ENCODE assay signal across 15 mouse cellular contexts in genomic region chr6:39348946-39349345, GRCm38 (mm10). TPM values are rescaled to one million over a fixed set of nuclear protein-coding genes. Genes with fewer than 3 reads are reported as not detected.
DNase-seq lines count a peak whose midpoint lies in the region; ATAC-seq and TF ChIP-seq lines count a peak whose summit lies in the region.
"Had no signal": no experiment of that assay in that cellular context is flagged by ENCODE, and none has a peak within 500 bp of the region (broad histone marks: within the 10 kb centered on the region; RNA-seq: fewer than 3 reads in every experiment).

No protein-coding gene starts in this region.

- H3K36me3 ChIP-seq in hindbrain, embryonic 11.5 days (ENCODE audit: control insufficient read depth, insufficient read depth, low read length), result peaks cover 2% of the 10 kb centered on the region; the same call in 1 of the 2 replicates
- peaks cover 27% of the 10 kb centered on the region for H3K36me3 ChIP-seq in hindbrain, embryonic 16.5 days (ENCODE audit: control insufficient read depth, insufficient read depth, low read length)
- H3K36me3 ChIP-seq in E14TG2a.4 (ENCODE audit: insufficient read depth, low read length), result peaks cover 96% of the 10 kb centered on the region
- peaks cover 45% of the 10 kb centered on the region for H3K36me3 ChIP-seq in hindbrain, embryonic 12.5 days

- H3K4me2 ChIP-seq in hindbrain, embryonic 11.5 days (replicated peaks; ENCODE audit: low read depth, low read length), result no peak overlapping the region
- no peak overlapping the region for H3K4me2 ChIP-seq in hindbrain, embryonic 16.5 days (ENCODE audit: low read length)
- no peak overlapping the region for H3K4me2 ChIP-seq in hindbrain, embryonic 12.5 days (replicated peaks)

- peak overlapping the region; percentile 91 for H3K27ac ChIP-seq in hindbrain, embryonic 11.5 days (ENCODE audit: low read depth, low read length)
- no peak overlapping the region for H3K27ac ChIP-seq in hindbrain, embryonic 16.5 days (ENCODE audit: low read depth, low read length)
- H3K27ac ChIP-seq in hindbrain, embryonic 12.5 days, result peak overlapping the region; percentile 86

- no peak for TF ChIP-seq POLR2A in brain, embryonic 14.5 days (IDR thresholded peaks at IDR 0.05; ENCODE audit: borderline replicate concordance, extremely low read depth, insufficient read depth, insufficient read length, poor library complexity, severe bottlenecking)

- H3K9me3 ChIP-seq in hindbrain, embryonic 11.5 days (ENCODE audit: control insufficient read depth, low read length), result no peaks in the 10 kb centered on the region
- no peaks in the 10 kb centered on the region for H3K9me3 ChIP-seq in hindbrain, embryonic 16.5 days (ENCODE audit: control insufficient read depth, low read length)
- H3K9me3 ChIP-seq in E14TG2a.4 (ENCODE audit: low read length), result no peaks in the 10 kb centered on the region
- H3K9me3 ChIP-seq in hindbrain, embryonic 12.5 days (replicated peaks), result no peaks in the 10 kb centered on the region

- ATAC-seq in hindbrain, embryonic 11.5 days (ENCODE audit: low FRiP score), result no peak
- no peak for ATAC-seq in hindbrain, embryonic 16.5 days
- ATAC-seq in hindbrain, embryonic 12.5 days (ENCODE audit: low FRiP score), result no peak

- H3K4me1 ChIP-seq in hindbrain, embryonic 11.5 days (replicated peaks; ENCODE audit: control insufficient read depth, insufficient read depth, low read length), result peaks cover 21% of the 10 kb centered on the region
- H3K4me1 ChIP-seq in hindbrain, embryonic 16.5 days (ENCODE audit: control insufficient read depth, insufficient read depth, low read depth, low read length), result peaks cover 7% of the 10 kb centered on the region
- H3K4me1 ChIP-seq in E14TG2a.4 (replicated peaks; ENCODE audit: low read depth, low read length), result peaks cover 67% of the 10 kb centered on the region
- H3K4me1 ChIP-seq in hindbrain, embryonic 12.5 days, result peaks cover 44% of the 10 kb centered on the region

- no peak overlapping the region for H3K4me3 ChIP-seq in hindbrain, embryonic 11.5 days (ENCODE audit: low read depth, low read length)
- H3K4me3 ChIP-seq in hindbrain, embryonic 16.5 days (ENCODE audit: low read length), result no peak overlapping the region
- peak overlapping the region; percentile 17; the same call in 1 of the 2 replicates for H3K4me3 ChIP-seq in E14TG2a.4 (replicated peaks; ENCODE audit: low read length)
- no peak overlapping the region for H3K4me3 ChIP-seq in hindbrain, embryonic 12.5 days

- H3K27me3 ChIP-seq in hindbrain, embryonic 11.5 days (ENCODE audit: control insufficient read depth, insufficient read depth, low read length), result no peaks in the 10 kb centered on the region
- H3K27me3 ChIP-seq in hindbrain, embryonic 16.5 days (replicated peaks; ENCODE audit: control insufficient read depth, insufficient read depth, low read length), result no peaks in the 10 kb centered on the region
- H3K27me3 ChIP-seq in E14TG2a.4 (ENCODE audit: insufficient read depth, low read length), result no peaks in the 10 kb centered on the region
- no peaks in the 10 kb centered on the region for H3K27me3 ChIP-seq in hindbrain, embryonic 12.5 days

- WGBS in hindbrain, embryonic 11.5 days, result 54% methylated on average over 6 of the region's 6 CpGs
- WGBS in hindbrain, embryonic 16.5 days, result 52% methylated on average over 6 of the region's 6 CpGs
- WGBS in hindbrain, embryonic 12.5 days, result 55% methylated on average over 6 of the region's 6 CpGs

- H3K9ac ChIP-seq in hindbrain, embryonic 11.5 days (ENCODE audit: low read depth, low read length), result no peak overlapping the region
- H3K9ac ChIP-seq in hindbrain, embryonic 16.5 days (ENCODE audit: low read depth, low read length), result no peak overlapping the region
- H3K9ac ChIP-seq in hindbrain, embryonic 12.5 days, result no peak overlapping the region

- DNase-seq in hindbrain, embryonic 11.5 days (ENCODE audit: low spot score), result peak; percentile 33
- DNase-seq in brain, embryonic 14.5 days (ENCODE audit: low read depth), result peak; percentile 43
- no peak for DNase-seq in adrenal gland, adult 2 months
- no peak for DNase-seq in cerebellum, adult 8-10 months
- DNase-seq in urinary bladder, postnatal 14 days (ENCODE audit: low spot score), result no peak
- DNase-seq: adrenal gland, postnatal 36 days; gastrocnemius, postnatal 36 days; heart, postnatal 10 days; kidney, adult 11 months; kidney, postnatal 36 days; lung, postnatal 10 days; right cerebral cortex, postnatal 25 days had no signal

- TF ChIP-seq CTCF in E14TG2a.4 (conservative IDR thresholded peaks at IDR 0.05; ENCODE audit: low read length), result no peak
- TF ChIP-seq CTCF in brain, embryonic 14.5 days (IDR thresholded peaks at IDR 0.05; ENCODE audit: borderline replicate concordance, extremely low read depth, insufficient read depth, insufficient read length), result no peak

RNA-seq across cellular contexts. Expression of gene Slc37a3, which starts 28.5 kb away (rescaled TPM):
- polyA plus RNA-seq in hindbrain, embryonic 11.5 days (2014; fragmentation: Nextera tagmentation; extraction: Ambion mirVana), result 47.0 and 50.3 TPM in 2 replicates
- polyA plus RNA-seq in hindbrain, embryonic 16.5 days (2015; fragmentation: Nextera tagmentation; extraction: Ambion mirVana), result 57.9 and 60.1 TPM in 2 replicates
- 37.5 and 42.7 TPM in 2 replicates for polyA plus RNA-seq in brain, embryonic 14.5 days (2012; rRNA removed)
- polyA plus RNA-seq in hindbrain, embryonic 12.5 days (2016; fragmentation: Nextera tagmentation; extraction: Ambion mirVana), result 56.5 and 59.0 TPM in 2 replicates
- 10 to 100 TPM; 33.7 to 40.5 TPM for total RNA-seq in adrenal gland, adult 2 months (2021)
- polyA plus RNA-seq in adrenal gland, adult 2 months (2012; rRNA removed), result 7.9 and 8.4 TPM in 2 replicates

RNA-seq across cellular contexts. Expression of gene Rab19, which starts 32.0 kb away (rescaled TPM):
- polyA plus RNA-seq in hindbrain, embryonic 11.5 days (2014; fragmentation: Nextera tagmentation; extraction: Ambion mirVana), result 0.39 and 0.74 TPM in 2 replicates
- polyA plus RNA-seq in hindbrain, embryonic 16.5 days (2015; fragmentation: Nextera tagmentation; extraction: Ambion mirVana), result 0.13 and 0.35 TPM in 2 replicates
- polyA plus RNA-seq in brain, embryonic 14.5 days (2012; rRNA removed), result 0.13 and 0.14 TPM in 2 replicates
- 0.52 and 0.66 TPM in 2 replicates for polyA plus RNA-seq in hindbrain, embryonic 12.5 days (2016; fragmentation: Nextera tagmentation; extraction: Ambion mirVana)
- under 1 TPM; 0.23 to 0.73 TPM for total RNA-seq in adrenal gland, adult 2 months (2021)
- 0.37 TPM in 1 of 2 replicates, not detected in the other for polyA plus RNA-seq in adrenal gland, adult 2 months (2012; rRNA removed)
- total RNA-seq: gastrocnemius, postnatal 36 days had no signal

Comparison
In these comparisons a context has a peak if more than half of its experiments do, and no peak if none do; other contexts are left out.
1. DNase-seq: peak in hindbrain, embryonic 11.5 days (single experiment) and brain, embryonic 14.5 days (single experiment); none in adrenal gland, adult 2 months (single experiment), cerebellum, adult 8-10 months (single experiment) and urinary bladder, postnatal 14 days (single experiment).